Mouse (Mus musculus) inflammation-experienced regulatory T-cells, adult 6 months (primary cell): ENCODE measurements around the gene Ciz1. TPM values are rescaled to one million over a fixed set of nuclear protein-coding genes. Genes with fewer than 3 reads are reported as not detected.

Source experiments
- ATAC-seq: one replicate; pipeline ENCODE4 v1.8.0; 2017
- polyA plus RNA-seq, 3 experiments: library from polyadenylated mRNA; unstranded; fragments of 100-300 nt; shearing (Covaris generic); gene quantifications; one replicate each; pipeline ENCODE4 v1.2.1; 2017

Gene Ciz1
- polyA plus RNA-seq, 3 experiments from 2014 or later = 52.5 to 84.8 (median 55.5) TPM

DNA sequence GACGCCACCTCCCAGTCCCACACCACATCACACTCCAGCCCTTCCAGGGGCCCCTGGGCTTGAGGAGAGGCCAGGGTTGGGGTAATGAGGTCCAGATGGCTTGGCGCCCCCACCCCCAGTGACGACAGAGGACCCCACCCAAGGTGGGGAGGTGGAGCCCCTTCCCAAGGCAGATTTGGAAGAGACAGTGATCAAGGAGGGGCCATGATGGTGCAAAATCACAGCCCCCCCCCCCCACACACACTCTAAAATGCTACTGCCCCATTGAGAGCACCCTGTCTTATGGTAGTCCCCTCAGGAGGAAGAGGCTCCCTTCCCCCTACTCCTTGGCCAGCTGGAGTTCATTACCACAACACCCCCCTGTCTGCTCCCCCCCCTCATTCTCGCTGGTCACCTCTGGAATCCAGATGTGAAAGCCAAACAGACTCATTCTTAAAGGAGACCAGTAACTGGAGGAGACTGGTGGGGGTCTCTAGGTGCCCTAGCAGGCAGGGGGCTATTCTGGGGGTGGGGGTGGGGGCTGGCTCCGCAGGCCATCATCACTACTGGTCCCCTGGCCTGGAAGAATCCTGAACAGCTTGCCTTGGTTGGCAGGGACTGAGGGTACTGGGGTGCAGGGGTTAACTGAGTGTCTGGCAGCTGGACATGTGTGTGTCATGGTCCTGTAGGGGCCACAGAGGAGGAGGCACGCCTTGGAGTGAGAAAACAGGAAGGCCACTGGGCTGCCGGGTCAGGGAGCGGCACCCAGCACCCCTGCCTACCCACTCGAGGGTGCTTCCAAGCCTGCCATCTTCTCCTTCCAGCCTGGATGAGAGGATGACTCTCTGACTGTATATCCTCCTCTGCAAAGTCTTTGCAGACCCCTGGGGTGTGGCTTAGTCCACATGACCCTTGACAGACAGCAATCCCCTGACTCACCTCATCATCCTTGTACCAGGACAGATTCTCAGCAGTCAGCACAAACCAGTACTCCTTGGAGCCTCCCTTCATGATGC is 32.2 kb upstream of the Ciz1 start:
- no peak for ATAC-seq

DNA sequence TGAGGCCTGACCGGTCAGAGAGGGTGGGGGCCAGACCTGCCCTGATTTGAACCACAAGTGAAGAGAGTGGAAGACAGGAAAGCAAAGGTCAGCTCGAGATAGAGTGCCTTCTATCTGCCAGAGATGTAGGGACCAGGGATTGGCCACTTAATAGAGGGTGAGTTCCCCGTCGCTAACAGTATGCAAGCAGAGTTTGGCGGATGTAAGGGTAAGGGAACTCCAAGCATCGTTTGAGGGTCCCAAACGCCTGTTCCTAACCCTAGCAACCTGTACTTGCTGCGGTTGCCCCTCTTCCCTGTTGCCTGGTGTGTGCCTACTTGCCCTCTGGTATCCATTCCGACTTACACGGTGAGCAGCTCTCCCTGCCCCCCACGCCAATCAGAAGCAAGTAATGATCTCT is 31.4 kb upstream of the Ciz1 start:
- ATAC-seq = no peak

DNA sequence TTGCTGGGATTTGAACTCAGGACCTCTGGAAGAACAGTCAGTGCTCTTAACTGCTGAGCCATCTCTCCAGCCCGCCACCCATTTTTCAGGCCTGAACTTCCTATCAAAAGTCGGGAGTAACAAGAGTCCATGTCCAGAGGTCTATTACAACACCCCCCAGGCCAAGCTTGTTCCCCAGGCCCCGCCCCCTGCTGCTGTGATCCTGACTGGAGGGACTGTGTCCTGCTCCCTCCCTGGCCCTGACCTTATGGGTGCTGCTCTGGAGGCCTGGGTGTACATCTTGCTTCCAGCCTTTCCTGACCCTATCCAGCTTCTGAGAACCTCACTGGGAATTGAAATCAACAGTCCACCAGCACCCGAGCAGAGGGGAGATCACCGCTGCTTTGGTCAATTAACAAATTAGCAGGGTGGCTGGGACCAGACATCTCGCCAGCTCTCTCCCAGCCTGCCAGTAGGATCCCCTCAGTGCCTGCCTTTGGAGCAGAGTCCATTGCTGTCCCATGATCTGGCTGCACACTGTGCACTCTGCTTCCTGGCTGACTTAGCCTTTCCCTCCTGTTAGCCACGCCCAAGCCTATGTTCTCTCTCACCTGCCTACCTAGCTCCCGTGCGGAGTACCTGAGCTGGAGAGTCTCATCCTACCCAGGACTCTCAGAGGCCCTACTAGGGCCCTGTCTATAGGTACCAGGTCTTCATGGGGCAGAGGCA is 30.4 kb upstream of the Ciz1 start:
- no peak for ATAC-seq

DNA sequence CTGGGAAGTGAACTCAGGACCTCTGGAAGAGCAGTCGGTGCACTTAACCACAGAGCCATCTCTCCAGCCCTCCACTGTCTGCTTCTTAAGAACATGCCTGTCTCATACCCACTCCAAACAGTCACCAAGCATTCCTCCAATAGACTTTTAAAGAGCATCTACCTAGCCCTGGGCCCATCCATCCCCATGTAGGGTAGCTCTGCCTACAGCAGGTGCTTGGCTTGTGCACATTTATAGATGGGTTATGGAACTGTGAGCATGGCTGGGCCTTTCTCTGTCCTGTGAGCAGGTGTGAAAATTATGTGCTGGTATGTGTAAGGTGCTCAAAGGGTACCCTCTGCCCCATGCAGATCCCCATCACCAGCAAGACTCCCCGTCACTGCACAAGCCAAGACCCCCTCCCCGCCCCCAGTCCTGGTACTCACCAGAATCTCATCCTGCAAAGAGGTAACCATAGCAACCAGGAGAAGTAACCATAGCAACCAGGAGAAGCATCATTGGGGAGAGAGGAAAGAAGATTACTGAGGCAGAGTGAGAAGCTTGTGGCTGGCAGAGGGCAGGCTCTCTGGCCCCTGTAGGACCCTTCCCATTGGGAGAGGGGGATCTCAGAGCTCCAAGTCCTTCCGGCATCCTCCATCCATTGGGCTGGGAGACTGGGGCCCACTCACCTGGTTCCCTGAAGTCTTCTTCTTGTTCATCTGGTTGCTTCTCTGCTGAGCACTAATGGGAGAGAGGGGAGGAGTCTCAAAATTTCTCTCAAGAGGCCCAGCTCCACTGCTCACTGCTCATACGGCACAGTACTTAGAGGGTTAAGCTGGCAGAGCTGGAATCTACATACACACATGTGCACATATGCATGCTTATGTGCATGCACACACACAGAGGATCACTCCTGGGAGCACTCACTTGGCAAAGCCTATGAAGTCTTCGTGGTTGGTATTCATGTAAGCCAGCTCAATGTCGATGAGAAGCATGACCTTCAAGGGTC is 29.1 kb upstream of the Ciz1 start:
- no peak for ATAC-seq

DNA sequence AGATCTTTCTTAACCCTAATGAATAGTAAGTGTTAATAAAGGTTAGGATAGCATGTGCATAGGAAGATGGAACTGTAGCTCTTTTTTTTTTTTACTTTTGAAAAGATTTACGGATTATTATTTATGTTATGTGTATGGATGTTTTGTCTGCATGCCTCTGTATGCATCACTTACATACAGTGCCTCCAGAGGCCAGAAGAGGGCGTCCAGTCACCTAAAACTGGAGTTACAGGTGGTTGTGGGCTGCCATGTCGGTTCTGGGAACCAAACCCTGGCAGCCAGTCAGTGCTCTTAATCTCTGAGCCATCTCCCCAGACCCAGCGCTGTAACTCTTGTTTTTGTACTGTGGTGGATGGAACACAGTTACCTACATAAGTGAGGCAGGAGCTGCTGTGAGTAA is 27.8 kb upstream of the Ciz1 start:
- ATAC-seq = no peak

DNA sequence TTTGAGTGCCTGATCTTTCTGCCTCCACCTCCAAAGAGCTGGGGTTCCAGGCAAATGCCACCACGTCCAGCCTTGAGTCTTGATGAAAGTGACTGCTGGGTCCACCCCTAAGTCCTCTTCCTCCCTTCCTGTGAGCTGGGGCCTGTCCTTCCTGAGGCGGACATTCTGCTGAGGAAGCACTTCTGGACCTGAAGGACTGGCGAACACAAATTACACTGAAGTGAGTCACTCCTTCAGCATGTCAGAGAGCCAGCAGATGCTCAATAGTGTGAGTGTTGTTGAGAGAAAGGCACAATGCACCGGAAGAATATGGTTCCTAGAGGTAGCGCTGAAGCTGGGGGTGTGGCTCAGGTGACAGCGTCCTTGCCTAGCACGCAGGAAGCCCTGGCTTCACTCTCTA is 26.8 kb upstream of the Ciz1 start:
- no peak for ATAC-seq

DNA sequence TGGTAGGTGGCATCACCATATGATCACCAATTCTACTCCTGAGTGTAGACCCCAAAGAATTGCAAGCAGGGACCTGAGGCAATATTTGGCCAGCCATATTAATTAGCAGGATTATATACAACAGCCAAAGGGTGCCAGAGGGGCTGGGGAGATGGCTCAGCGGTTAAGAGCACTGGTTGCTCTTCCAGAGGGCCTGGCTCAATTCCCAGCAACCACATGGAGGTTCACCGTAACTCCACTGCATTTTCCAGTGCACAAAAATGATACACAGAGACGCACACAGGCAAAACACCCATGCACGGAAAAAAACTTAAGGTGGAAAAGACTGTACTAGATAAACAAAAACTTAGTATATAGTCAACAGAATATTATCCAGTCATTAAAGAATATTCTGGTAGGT is 24.9 kb upstream of the Ciz1 start:
- no peak for ATAC-seq

DNA sequence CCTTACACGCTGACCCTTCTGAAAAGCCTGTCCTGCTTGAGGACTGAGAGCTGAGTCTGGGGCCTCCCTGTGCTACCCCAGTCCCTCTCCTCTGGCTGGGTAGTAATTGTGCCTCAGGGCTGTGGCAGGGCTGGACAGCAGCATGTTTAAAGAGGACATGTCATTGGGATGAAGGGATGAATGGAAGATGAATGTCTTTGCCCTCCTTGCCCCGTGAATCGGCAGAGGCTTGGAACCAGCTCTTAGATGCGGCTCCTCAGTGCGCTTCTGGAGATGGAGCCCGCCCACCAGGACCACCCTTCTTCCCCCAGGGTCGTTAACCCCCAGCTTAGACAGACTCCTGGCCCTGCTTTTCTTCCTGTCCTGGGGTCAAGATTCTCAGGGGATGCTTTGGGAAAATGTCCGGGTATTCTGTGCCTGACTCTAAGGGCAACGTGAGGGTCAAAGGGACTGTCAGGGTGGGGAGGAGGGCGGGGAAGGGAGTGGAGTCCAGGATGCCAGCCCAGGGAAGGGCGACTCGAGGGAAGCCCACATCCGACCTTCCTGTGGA is 23.1 kb upstream of the Ciz1 start:
- no peak for ATAC-seq

DNA sequence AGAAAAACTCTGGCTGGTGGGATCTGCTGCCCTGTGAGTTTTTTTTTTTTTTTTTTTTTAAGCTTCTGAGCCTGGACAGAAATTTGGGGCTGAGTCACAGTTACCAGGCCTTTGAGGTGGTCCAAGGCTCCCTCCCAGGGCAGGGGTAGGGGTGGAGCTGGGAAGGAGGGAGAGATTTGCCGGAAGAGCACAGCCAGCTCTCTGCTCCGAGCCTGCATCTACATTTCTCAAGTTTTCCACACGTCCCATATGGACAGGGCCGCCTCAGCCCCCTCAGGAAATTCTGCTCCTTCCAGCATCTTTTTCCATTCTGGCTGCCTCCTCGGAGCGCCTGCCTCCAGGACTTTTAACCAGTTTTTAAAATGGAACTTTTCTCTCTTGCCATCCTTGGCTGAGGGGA is 22.6 kb upstream of the Ciz1 start:
- no peak for ATAC-seq

DNA sequence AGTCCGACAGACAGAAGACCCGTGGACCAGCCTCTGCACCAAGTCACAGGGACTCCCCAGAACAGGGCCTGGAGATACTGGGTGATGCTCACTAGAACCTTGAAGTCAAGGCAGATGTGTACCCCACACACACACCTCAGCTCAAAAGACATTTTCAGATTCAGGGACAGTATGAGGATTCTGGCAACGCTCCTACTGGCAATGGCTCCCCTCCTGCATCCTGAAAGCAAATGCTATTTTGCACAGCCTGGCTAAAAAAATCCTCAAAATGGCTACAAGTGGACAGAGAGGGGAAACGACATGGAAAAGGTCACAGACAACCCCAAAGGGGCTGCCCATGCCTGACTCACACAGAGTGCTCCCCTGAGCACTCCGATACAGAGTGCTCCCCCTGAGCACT is 20.0 kb upstream of the Ciz1 start:
- no peak for ATAC-seq

DNA sequence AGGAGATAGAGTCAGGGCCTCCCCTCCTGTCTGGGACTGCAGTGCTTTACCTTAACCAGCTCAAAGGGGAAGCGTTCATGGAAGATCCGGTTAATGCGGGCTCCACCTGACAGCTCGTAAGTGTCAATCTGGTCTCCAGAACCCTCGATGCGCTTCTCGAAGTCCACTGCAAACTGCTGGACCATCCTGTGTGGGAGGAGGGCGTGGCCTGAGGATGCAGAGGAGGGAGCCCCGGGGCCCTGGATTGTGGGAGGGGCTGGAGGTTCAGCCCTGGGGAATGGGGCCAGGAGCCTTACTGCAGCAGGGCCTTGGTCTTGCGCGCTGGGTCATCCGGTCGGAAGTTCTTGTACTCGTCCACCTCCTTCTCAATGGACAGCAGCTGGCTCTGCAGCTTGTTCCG is 16.2 kb upstream of the Ciz1 start:
- no peak for ATAC-seq

DNA sequence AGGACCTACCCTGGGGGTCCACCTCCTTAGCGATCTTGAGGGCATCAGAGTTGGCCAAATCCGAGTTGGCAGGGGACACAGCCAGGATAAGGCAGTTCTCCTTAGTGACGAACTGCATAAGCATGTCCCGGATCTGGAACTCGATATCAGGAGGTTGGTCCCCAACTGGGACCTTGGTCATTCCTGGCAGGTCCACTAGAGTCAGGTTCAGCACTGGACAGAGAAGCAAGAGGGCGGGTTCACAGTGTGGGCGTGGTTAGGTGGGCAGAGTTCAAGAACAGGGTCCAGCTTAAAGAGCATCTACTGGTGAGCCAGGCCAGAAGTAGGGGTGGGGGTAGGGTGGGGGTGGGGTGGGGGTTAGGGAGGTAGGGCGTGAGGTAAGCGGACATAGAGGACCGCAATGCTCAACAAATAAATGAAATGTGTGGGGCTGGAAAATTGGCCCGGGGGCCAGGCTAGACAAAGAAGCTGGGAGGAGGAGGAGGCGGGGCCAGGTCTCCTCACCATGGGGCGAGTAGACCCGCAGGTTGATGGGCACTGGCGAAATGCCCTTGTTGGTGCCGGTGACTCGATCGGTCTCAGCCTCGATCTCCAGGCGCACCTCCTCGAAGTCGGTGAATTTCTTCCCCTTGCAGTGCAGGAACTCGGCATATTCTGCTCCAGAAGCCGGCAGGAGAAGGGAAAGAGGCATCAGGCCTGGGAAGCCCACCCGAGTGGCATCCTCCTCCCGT is 12.1 kb upstream of the Ciz1 start:
- no peak for ATAC-seq

DNA sequence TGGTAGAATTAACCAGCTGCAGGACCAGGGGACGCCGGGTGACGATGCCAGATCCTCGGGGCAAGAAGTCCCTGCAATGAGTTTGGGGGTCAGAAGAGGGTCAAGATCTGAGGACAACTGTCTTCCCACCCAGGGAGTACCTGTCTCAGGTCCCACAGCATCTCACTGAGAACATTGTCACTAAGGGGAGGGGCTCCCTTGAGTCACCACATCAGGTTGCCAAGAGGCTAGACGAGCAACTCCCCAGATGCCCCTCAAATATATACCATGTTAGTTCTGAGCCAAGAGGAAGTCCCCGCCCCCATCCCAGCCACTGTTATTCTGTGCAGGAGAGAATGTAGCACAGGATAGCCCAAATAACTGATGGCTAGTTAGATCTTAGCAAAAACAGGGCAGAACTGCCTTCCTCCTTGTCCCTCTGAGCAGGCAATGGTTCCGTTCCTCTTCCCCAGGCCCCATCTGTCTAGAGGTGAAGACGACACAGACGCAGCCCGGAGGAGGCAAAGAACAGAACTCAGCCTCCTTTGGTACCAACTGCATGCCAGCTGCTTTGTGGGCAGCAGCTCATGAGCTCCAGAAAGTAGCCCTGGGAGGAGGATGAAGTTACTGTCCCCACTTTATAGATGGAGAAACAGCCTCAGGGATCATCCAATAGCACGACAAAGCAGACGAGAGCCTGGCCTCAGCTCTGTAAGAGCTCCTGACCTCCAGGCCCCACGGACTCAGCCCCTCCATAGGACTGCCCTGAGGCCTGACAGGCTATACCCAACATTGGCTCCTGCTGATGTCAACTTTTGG is 11.1 kb upstream of the Ciz1 start:
- no peak for ATAC-seq

DNA sequence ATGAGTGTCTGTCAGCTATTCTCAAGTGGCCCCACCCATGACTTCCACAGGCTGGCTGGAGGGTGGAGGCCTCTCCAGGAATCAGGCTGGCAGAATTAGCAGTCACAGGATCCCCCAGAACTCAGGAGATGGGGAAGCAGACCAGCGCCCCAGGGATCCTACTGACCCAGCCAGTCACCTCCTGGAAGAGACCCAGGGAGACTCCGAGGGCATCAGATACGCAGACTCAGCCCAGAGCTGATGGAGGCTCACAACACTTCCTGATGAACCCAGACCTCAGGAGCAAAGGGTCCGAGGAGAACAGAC is 10.5 kb upstream of the Ciz1 start:
- no peak for ATAC-seq

DNA sequence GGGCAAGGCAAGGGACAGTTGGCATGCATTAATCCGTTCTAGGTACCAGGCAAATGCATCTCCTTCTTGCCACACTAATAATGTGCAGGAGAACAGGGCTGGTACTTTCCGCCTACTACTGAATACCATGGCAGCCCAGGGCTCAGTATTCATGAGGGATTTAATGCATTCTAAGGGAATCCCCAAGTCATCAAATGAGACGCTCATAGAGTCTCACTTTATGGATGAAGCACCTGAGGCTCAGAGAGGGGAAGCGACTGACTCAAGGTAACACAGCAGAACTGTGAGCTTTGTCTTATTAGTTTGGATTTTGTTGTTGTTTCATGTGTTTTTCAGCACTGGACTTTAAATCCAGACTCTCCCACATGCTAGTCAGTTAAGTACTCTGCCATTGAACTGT is 10.1 kb upstream of the Ciz1 start:
- no peak for ATAC-seq

DNA sequence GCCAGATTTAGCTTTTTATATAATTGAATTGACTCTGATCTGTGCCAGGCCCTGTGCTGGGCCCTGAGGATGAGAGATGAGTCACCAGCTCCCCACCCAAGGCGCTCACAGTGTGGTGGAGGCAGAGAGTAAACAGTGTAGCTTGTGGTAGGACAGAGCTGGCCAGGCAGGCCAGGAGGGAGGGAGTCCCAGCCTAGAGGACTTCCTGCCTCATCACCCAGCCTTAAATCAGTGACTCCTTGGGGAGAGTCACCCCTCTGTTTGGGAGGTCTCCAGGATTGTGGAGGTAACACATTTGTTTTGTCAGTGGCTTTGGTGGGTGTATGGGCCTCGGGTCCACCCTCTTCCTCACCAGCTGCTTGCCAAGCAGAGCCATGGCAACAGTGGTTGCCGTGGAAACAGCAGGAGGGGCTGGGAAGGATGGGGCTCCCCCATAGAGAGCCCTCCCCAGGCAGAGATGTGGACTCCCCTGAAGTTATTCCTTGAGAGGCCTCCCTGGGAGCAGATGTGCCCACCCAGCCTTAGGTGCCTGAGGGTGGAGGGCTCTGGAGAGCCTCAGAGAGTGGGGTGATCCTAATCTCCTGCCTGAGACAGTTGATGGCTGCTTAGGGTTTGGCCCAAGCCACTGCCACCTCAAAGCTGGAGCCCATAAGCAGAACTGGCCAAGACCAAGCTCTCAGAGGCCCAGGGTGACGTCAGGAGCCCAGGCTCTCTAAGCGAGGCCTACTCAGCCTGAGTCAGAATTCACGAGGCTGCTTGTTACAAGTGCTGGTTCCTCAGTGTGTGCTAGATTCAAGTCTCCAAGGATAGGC is 9.4 kb upstream of the Ciz1 start:
- ATAC-seq = no peak

DNA sequence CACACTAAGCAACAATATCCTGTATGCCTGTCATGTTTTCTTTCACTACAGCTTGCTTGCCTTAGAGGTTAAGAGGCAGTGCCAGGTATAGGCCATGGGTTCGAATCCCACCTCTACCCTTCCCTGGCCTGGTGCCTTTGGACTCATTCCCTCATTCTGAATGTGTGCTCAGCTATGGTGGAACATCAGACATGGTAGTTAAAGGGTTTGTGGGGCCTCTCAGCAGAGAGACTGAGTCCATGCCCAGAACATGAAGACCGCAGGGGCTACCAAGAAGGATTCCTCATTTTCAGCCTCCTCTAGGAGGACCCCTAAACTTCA is 8.8 kb upstream of the Ciz1 start:
- no peak for ATAC-seq

DNA sequence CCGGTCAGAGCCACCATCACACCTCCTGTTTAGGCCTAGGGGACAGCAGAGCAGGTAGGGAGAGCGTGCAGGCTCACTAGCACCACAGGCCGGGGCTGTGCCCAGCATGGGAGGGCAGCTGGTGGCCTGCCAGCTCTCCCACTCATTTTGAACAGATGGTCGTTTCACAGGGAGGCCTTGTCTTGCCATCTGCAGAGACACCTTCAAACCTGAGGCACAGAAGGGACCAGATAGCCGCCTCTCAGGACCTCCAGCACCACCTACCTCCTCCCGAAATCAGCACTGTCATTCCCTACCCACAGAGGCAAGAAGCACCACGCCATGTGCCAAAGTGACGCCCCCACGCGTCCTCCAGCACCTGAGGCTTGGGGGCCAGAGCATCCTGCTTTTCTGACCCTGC is 8.1 kb upstream of the Ciz1 start:
- ATAC-seq = no peak

DNA sequence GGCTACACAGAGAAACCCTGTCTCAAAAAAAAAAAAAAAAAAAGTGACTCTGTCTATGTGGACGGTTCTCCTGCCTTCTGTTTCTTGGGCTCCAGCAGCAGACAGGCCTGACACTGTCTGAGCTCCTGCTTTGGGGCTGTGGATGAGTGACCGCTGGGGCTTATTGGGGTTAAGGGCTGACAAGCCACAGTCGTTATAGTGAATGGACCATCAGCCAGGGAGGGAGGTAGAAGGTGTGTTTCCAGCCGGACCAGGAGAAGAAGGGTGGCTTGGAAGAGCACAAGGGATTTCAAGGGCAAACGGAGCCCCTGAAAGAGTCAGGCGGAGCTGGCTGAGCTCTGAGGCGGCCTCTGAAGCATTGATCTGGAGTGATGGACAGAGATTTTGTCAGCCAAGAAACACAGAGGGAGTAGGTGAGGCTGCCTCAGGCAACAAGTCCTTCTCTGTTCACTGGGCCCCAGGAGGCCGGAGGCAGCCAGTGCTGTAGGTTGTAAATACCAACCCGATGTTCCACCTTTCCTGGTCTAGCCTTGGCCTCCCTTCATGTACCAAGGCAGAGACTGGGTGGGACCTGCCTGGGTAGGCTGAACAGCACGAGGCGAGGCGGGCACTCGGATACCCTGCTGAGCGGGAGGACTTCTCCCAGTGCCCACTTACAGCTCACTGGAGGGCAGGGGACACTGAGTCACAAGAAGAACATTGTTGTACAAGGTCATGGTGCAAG is 7.4 kb upstream of the Ciz1 start:
- no peak for ATAC-seq

DNA sequence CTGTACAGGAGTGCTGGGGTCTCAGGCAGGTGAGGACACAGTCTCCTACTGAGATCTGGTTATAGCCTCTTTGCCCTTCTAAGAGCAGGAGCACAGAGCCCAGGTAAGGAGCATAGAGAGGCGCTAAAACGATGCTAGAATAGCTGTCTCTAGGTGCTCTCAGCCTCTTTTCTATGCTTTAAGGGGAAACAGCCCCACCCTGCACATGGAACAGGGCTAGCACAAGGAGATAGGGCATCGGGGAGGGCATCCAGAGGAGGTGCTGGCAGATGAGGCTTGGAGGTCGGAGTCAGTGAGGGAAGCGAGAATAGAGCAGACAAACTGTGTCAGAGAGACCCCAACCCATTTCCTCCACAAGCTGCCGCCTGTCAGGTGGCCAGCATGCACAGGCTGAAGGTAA is 5.1 kb upstream of the Ciz1 start:
- ATAC-seq = no peak
